Mouse (Mus musculus) myocyte (in vitro differentiated cells): ENCODE data around the gene Vmn2r102. TPM values are rescaled to one million over a fixed set of nuclear protein-coding genes. Genes with fewer than 3 reads are reported as not detected.

ENCODE experiments used
- H3K27me3 ChIP-seq: one replicate; pipeline ENCODE4 v1.6.1; 2011; ENCODE audit not compliant: control insufficient read depth, insufficient read depth, insufficient read length
- H3K36me3 ChIP-seq: one replicate; pipeline ENCODE4 v1.6.1; 2011; ENCODE audit not compliant: control insufficient read depth, insufficient read depth
- H3K4me2 ChIP-seq: one replicate; pipeline ENCODE4 v1.6.1; 2011; ENCODE audit warnings: low read depth, control low read depth
- H3K4me3 ChIP-seq: one replicate; pipeline ENCODE4 v1.5.1; 2011; ENCODE audit warnings: mild to moderate bottlenecking, control low read depth, moderate library complexity
- H3K79me2 ChIP-seq: one replicate; pipeline ENCODE4 v1.6.1; 2011; ENCODE audit not compliant: control insufficient read depth, insufficient read depth
- H3ac ChIP-seq: one replicate; pipeline ENCODE4 v1.6.1; 2011; ENCODE audit not compliant: control insufficient read depth, insufficient read length
- CEBPB ChIP-seq: IDR thresholded peaks from 2 replicates; pipeline ENCODE4 v1.6.1; 2011; ENCODE audit warnings: mild to moderate bottlenecking, moderate library complexity; ENCODE audit not compliant: poor library complexity, insufficient read depth, severe bottlenecking
- E2F4 ChIP-seq: IDR thresholded peaks from one replicate; pipeline ENCODE4 v1.6.1; 2011; ENCODE audit warnings: mild to moderate bottlenecking, control low read depth, moderate library complexity; ENCODE audit not compliant: insufficient read depth
- MAX ChIP-seq: IDR thresholded peaks from one replicate; pipeline ENCODE4 v1.6.1; 2011; ENCODE audit warnings: low read depth, mild to moderate bottlenecking, control low read depth
- MYOD1 ChIP-seq, 3 experiments: IDR thresholded peaks; one replicate each; pipeline ENCODE4 v1.6.1; 2011; ENCODE audit warnings: control low read depth in 2 of 3, low read depth in 2 of 3, mild to moderate bottlenecking in 2 of 3, moderate library complexity in 1 of 3; ENCODE audit not compliant: insufficient read length in 2 of 3, control insufficient read depth in 1 of 3
- MYOG ChIP-seq, 3 experiments: IDR thresholded peaks; one replicate each; pipeline ENCODE4 v1.6.1; 2011; ENCODE audit warnings: control low read depth in 2 of 3, low read depth in 2 of 3, mild to moderate bottlenecking in 2 of 3; ENCODE audit not compliant: insufficient read length in 2 of 3, control insufficient read depth in 1 of 3, insufficient read depth in 1 of 3
- POLR2A ChIP-seq: IDR thresholded peaks from one replicate; pipeline ENCODE4 v1.6.1; 2011; ENCODE audit warnings: low read depth, mild to moderate bottlenecking, control low read depth, moderate library complexity; ENCODE audit not compliant: insufficient read length
- POLR2AphosphoS2 ChIP-seq: IDR thresholded peaks from one replicate; pipeline ENCODE4 v1.6.1; 2011; ENCODE audit warnings: low read depth, control low read depth; ENCODE audit not compliant: insufficient read length
- REST ChIP-seq: IDR thresholded peaks from one replicate; pipeline ENCODE4 v1.6.1; 2011; ENCODE audit warnings: mild to moderate bottlenecking, control low read depth, moderate library complexity; ENCODE audit not compliant: insufficient read depth, insufficient read length
- SRF ChIP-seq: IDR thresholded peaks from one replicate; pipeline ENCODE4 v1.6.1; 2011; ENCODE audit warnings: low read depth; ENCODE audit not compliant: control insufficient read depth, insufficient read length
- TCF12 ChIP-seq: IDR thresholded peaks from one replicate; pipeline ENCODE4 v1.6.1; 2011; ENCODE audit warnings: mild to moderate bottlenecking, control low read depth; ENCODE audit not compliant: poor library complexity, insufficient read depth, severe bottlenecking
- TCF3 ChIP-seq: IDR thresholded peaks from one replicate; pipeline ENCODE4 v1.6.1; 2011; ENCODE audit warnings: low read depth, control low read depth; ENCODE audit not compliant: insufficient read length
- USF1 ChIP-seq: IDR thresholded peaks from one replicate; pipeline ENCODE4 v1.6.1; 2011; ENCODE audit warnings: low read depth, mild to moderate bottlenecking, control low read depth, moderate library complexity
- polyA plus RNA-seq: library from polyadenylated mRNA; unstranded; fragments of >200 nt; fragmentation: generic; extraction: Trizol; gene quantifications from one replicate; pipeline ENCODE4 v1.2.1, GENCODE M21; 2012; ENCODE audit warnings: missing spikeins

Gene Vmn2r102
- not detected for polyA plus RNA-seq

GRCm38 (mm10) chr17:19660028-19660427, at the start of gene Vmn2r102:
Gene Vmn2r102 (plus strand): TSS chr17:19660328.
- no peak for TF ChIP-seq TCF12
- TF ChIP-seq TCF3 = no peak
- no peak for TF ChIP-seq POLR2A
- no peak for TF ChIP-seq POLR2AphosphoS2
- no peak for TF ChIP-seq MAX
- no peak for TF ChIP-seq USF1
- no peak for TF ChIP-seq REST
- TF ChIP-seq E2F4 = no peak
- no peak for TF ChIP-seq CEBPB
- no peak for TF ChIP-seq MYOG (IDR thresholded peaks at IDR 0.05; ENCODE audit: control insufficient read depth in 1 of 3, insufficient read depth in 1 of 3, insufficient read length in 2 of 3, low read depth in 2 of 3)
- no peak for TF ChIP-seq SRF
- no peak for TF ChIP-seq MYOD1 (IDR thresholded peaks at IDR 0.05; ENCODE audit: control insufficient read depth in 1 of 3, insufficient read length in 2 of 3, low read depth in 2 of 3)
- no peak within 1 kb of the TSS for H3K4me3 ChIP-seq
- H3K4me2 ChIP-seq = no peak within 1 kb of the TSS
- no peaks in the 10 kb centered on the region for H3K79me2 ChIP-seq
- no peaks in the 10 kb centered on the region for H3K27me3 ChIP-seq
- H3ac ChIP-seq = no peak within 1 kb of the TSS
- no peaks in the 10 kb centered on the region for H3K36me3 ChIP-seq

GRCm38 (mm10) chr17:19629328-19629727, 30.8 kb upstream of the Vmn2r102 start:
- Histone ChIP-seq H3K36me3 (no peaks in the 10 kb centered on the region), H3K79me2 (no peaks in the 10 kb centered on the region), H3ac (no peak overlapping the region), H3K4me3 (no peak overlapping the region), H3K4me2 (no peak overlapping the region), H3K27me3 (no peaks in the 10 kb centered on the region)
- TF ChIP-seq MYOG (IDR thresholded peaks at IDR 0.05; ENCODE audit: control insufficient read depth in 1 of 3, insufficient read depth in 1 of 3, insufficient read length in 2 of 3, low read depth in 2 of 3) = no peak
- no peak for TF ChIP-seq USF1
- TF ChIP-seq TCF3 = no peak
- TF ChIP-seq SRF = no peak
- no peak for TF ChIP-seq REST
- TF ChIP-seq TCF12 = no peak
- TF ChIP-seq MAX = no peak
- TF ChIP-seq CEBPB = no peak
- TF ChIP-seq POLR2A = no peak
- TF ChIP-seq MYOD1 (IDR thresholded peaks at IDR 0.05; ENCODE audit: control insufficient read depth in 1 of 3, insufficient read length in 2 of 3, low read depth in 2 of 3) = no peak
- no peak for TF ChIP-seq E2F4
- no peak for TF ChIP-seq POLR2AphosphoS2

DNA sequence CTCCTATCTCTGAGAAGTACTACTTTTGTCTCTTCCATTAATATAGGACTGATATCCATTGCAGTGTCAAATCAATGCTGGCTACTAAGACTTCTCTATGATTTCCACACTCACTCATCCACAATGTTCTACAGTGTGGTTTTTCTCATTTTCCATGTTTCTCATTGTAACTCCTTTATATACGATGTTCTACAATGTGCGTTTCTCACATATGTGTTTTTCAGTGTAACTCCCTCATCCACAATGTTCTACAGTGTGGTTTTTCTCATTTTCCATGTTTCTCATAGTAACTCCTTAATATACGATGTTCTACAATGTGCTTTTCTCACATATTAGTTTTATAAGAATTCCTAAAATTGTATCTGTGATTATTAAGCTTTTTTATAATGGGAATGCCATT, 1.7 kb upstream of the Vmn2r102 start:
- Histone ChIP-seq H3K79me2 (no peaks in the 10 kb centered on the region), H3ac (no peak overlapping the region), H3K4me2 (no peak overlapping the region), H3K27me3 (no peaks in the 10 kb centered on the region), H3K4me3 (no peak overlapping the region), H3K36me3 (no peaks in the 10 kb centered on the region)
- TF ChIP-seq USF1 (no peak), REST (no peak), MAX (no peak), MYOD1 (IDR thresholded peaks at IDR 0.05; ENCODE audit: control insufficient read depth in 1 of 3, insufficient read length in 2 of 3, low read depth in 2 of 3) (no peak), SRF (no peak), POLR2AphosphoS2 (no peak), POLR2A (no peak), TCF12 (no peak), TCF3 (no peak), E2F4 (no peak), CEBPB (no peak), MYOG (IDR thresholded peaks at IDR 0.05; ENCODE audit: control insufficient read depth in 1 of 3, insufficient read depth in 1 of 3, insufficient read length in 2 of 3, low read depth in 2 of 3) (no peak)

- Histone ChIP-seq H3K27me3 (no peaks in the 10 kb centered on the region), H3K36me3 (no peaks in the 10 kb centered on the region), H3K79me2 (no peaks in the 10 kb centered on the region), H3K4me2 (no peak overlapping the region), H3K4me3 (no peak overlapping the region), H3ac (no peak overlapping the region)
- TF ChIP-seq REST (no peak), MYOD1 (IDR thresholded peaks at IDR 0.05; ENCODE audit: control insufficient read depth in 1 of 3, insufficient read length in 2 of 3, low read depth in 2 of 3) (no peak), TCF3 (no peak), E2F4 (no peak), CEBPB (no peak), MYOG (IDR thresholded peaks at IDR 0.05; ENCODE audit: control insufficient read depth in 1 of 3, insufficient read depth in 1 of 3, insufficient read length in 2 of 3, low read depth in 2 of 3) (no peak), USF1 (no peak), POLR2AphosphoS2 (no peak), SRF (no peak), MAX (no peak), TCF12 (no peak), POLR2A (no peak)
Observed at GRCm38 (mm10) chr17:19692062-19692461, 31.9 kb downstream of the Vmn2r102 start.

Other genes with a start within 250 kb of the Vmn2r102 start
- gene Vmn2r100, start 155.6 kb upstream of the Vmn2r102 start, polyA plus RNA-seq = not detected
- gene Vmn2r101, start 83.1 kb upstream of the Vmn2r102 start, polyA plus RNA-seq = not detected
- not detected for gene Vmn2r103, start 113.0 kb downstream of the Vmn2r102 start, polyA plus RNA-seq